Mouse (Mus musculus): ENCODE measurements around the gene Gm6034. TPM values are rescaled to one million over a fixed set of nuclear protein-coding genes. Genes with fewer than 3 reads are reported as not detected.

The Gm6034 gene
- polyA plus RNA-seq, 1 experiment from 2014 or later, result not detected

- Histone ChIP-seq H3K27ac (ENCODE audit: low read length) (no peak within 1 kb of the TSS), H3K9ac (ENCODE audit: low read depth, low read length) (no peak within 1 kb of the TSS), H3K4me2 (ENCODE audit: low read length) (no peak within 1 kb of the TSS), H3K4me1 (ENCODE audit: control insufficient read depth, insufficient read depth, low read length) (no peaks in the 10 kb centered on the region), H3K36me3 (ENCODE audit: control insufficient read depth, insufficient read depth, low read length) (peaks cover 2% of the 10 kb centered on the region; the same call in 1 of the 2 replicates), H3K9me3 (replicated peaks; ENCODE audit: control insufficient read depth, low read length, poor library complexity, severe bottlenecking) (no peaks in the 10 kb centered on the region), H3K4me3 (ENCODE audit: low read depth, low read length) (no peak within 1 kb of the TSS), H3K27me3 (ENCODE audit: control insufficient read depth, insufficient read depth, low read depth, low read length) (no peaks in the 10 kb centered on the region)
- WGBS, result 43% methylated on average over 15 of the region's 15 CpGs
- no peak for ATAC-seq
These were observed 22.3 kb upstream of the Gm6034 start, which contains the start of gene H2-T24 for GRCm38 (mm10) chr17:36020191-36021073. H2-T24 (minus strand) TSS chr17:36020560.

GRCm38 (mm10) chr17:36021309-36021708, 21.5 kb upstream of the Gm6034 start:
- H3K4me1 ChIP-seq (ENCODE audit: control insufficient read depth, insufficient read depth, low read length), result no peaks in the 10 kb centered on the region
- H3K9ac ChIP-seq (ENCODE audit: low read depth, low read length), result no peak overlapping the region
- H3K9me3 ChIP-seq (replicated peaks; ENCODE audit: control insufficient read depth, low read length, poor library complexity, severe bottlenecking), result no peaks in the 10 kb centered on the region
- H3K4me3 ChIP-seq (ENCODE audit: low read depth, low read length), result no peak overlapping the region
- H3K36me3 ChIP-seq (ENCODE audit: control insufficient read depth, insufficient read depth, low read length), result peaks cover 2% of the 10 kb centered on the region; the same call in 1 of the 2 replicates
- no peak overlapping the region for H3K4me2 ChIP-seq (ENCODE audit: low read length)
- no peak overlapping the region for H3K27ac ChIP-seq (ENCODE audit: low read length)
- no peak for ATAC-seq
- H3K27me3 ChIP-seq (ENCODE audit: control insufficient read depth, insufficient read depth, low read depth, low read length), result no peaks in the 10 kb centered on the region
- 100% methylated on average over 1 of the region's 1 CpGs for WGBS

- H3K36me3 ChIP-seq (ENCODE audit: control insufficient read depth, insufficient read depth, low read length), result no peaks in the 10 kb centered on the region
- no peak overlapping the region for H3K4me2 ChIP-seq (ENCODE audit: low read length)
- H3K27ac ChIP-seq (ENCODE audit: low read length), result no peak overlapping the region
- no peak overlapping the region for H3K9ac ChIP-seq (ENCODE audit: low read depth, low read length)
- no peaks in the 10 kb centered on the region for H3K27me3 ChIP-seq (ENCODE audit: control insufficient read depth, insufficient read depth, low read depth, low read length)
- no peak overlapping the region for H3K4me3 ChIP-seq (ENCODE audit: low read depth, low read length)
- 96% methylated on average over 9 of the region's 9 CpGs for WGBS
- no peak for ATAC-seq
- H3K4me1 ChIP-seq (ENCODE audit: control insufficient read depth, insufficient read depth, low read length), result no peaks in the 10 kb centered on the region
- no peaks in the 10 kb centered on the region for H3K9me3 ChIP-seq (replicated peaks; ENCODE audit: control insufficient read depth, low read length, poor library complexity, severe bottlenecking)
These were observed 20.7 kb upstream of the Gm6034 start for GRCm38 (mm10) chr17:36022098-36022497.

GRCm38 (mm10) chr17:36022922-36023321, 19.8 kb upstream of the Gm6034 start:
- no peaks in the 10 kb centered on the region for H3K9me3 ChIP-seq (replicated peaks; ENCODE audit: control insufficient read depth, low read length, poor library complexity, severe bottlenecking)
- no peaks in the 10 kb centered on the region for H3K4me1 ChIP-seq (ENCODE audit: control insufficient read depth, insufficient read depth, low read length)
- no peak overlapping the region for H3K4me2 ChIP-seq (ENCODE audit: low read length)
- no peaks in the 10 kb centered on the region for H3K27me3 ChIP-seq (ENCODE audit: control insufficient read depth, insufficient read depth, low read depth, low read length)
- no peak overlapping the region for H3K4me3 ChIP-seq (ENCODE audit: low read depth, low read length)
- no peak overlapping the region for H3K9ac ChIP-seq (ENCODE audit: low read depth, low read length)
- H3K36me3 ChIP-seq (ENCODE audit: control insufficient read depth, insufficient read depth, low read length), result no peaks in the 10 kb centered on the region
- 95% methylated on average over 6 of the region's 6 CpGs for WGBS
- no peak for ATAC-seq
- no peak overlapping the region for H3K27ac ChIP-seq (ENCODE audit: low read length)

GRCm38 (mm10) chr17:36023710-36024654, 18.8 kb upstream of the Gm6034 start:
- ATAC-seq, result no peak
- no peak overlapping the region for H3K4me2 ChIP-seq (ENCODE audit: low read length)
- no peaks in the 10 kb centered on the region for H3K36me3 ChIP-seq (ENCODE audit: control insufficient read depth, insufficient read depth, low read length)
- 70% methylated on average over 9 of the region's 9 CpGs for WGBS
- H3K27ac ChIP-seq (ENCODE audit: low read length), result no peak overlapping the region
- no peak overlapping the region for H3K4me3 ChIP-seq (ENCODE audit: low read depth, low read length)
- no peaks in the 10 kb centered on the region for H3K9me3 ChIP-seq (replicated peaks; ENCODE audit: control insufficient read depth, low read length, poor library complexity, severe bottlenecking)
- no peaks in the 10 kb centered on the region for H3K27me3 ChIP-seq (ENCODE audit: control insufficient read depth, insufficient read depth, low read depth, low read length)
- no peaks in the 10 kb centered on the region for H3K4me1 ChIP-seq (ENCODE audit: control insufficient read depth, insufficient read depth, low read length)
- no peak overlapping the region for H3K9ac ChIP-seq (ENCODE audit: low read depth, low read length)

GRCm38 (mm10) chr17:36025197-36025596, 17.6 kb upstream of the Gm6034 start:
- Histone ChIP-seq H3K4me2 (ENCODE audit: low read length) (no peak overlapping the region), H3K4me1 (ENCODE audit: control insufficient read depth, insufficient read depth, low read length) (no peaks in the 10 kb centered on the region), H3K27ac (ENCODE audit: low read length) (no peak overlapping the region), H3K9ac (ENCODE audit: low read depth, low read length) (no peak overlapping the region), H3K36me3 (ENCODE audit: control insufficient read depth, insufficient read depth, low read length) (no peaks in the 10 kb centered on the region), H3K27me3 (ENCODE audit: control insufficient read depth, insufficient read depth, low read depth, low read length) (no peaks in the 10 kb centered on the region), H3K4me3 (ENCODE audit: low read depth, low read length) (no peak overlapping the region), H3K9me3 (replicated peaks; ENCODE audit: control insufficient read depth, low read length, poor library complexity, severe bottlenecking) (no peaks in the 10 kb centered on the region)
- no peak for ATAC-seq
- WGBS, result 60% methylated on average over 5 of the region's 5 CpGs

GRCm38 (mm10) chr17:36025901-36026300, 16.9 kb upstream of the Gm6034 start:
- H3K4me1 ChIP-seq (ENCODE audit: control insufficient read depth, insufficient read depth, low read length), result no peaks in the 10 kb centered on the region
- 82% methylated on average over 4 of the region's 4 CpGs for WGBS
- no peaks in the 10 kb centered on the region for H3K36me3 ChIP-seq (ENCODE audit: control insufficient read depth, insufficient read depth, low read length)
- H3K9ac ChIP-seq (ENCODE audit: low read depth, low read length), result no peak overlapping the region
- ATAC-seq, result no peak
- no peak overlapping the region for H3K27ac ChIP-seq (ENCODE audit: low read length)
- H3K9me3 ChIP-seq (replicated peaks; ENCODE audit: control insufficient read depth, low read length, poor library complexity, severe bottlenecking), result no peaks in the 10 kb centered on the region
- H3K4me2 ChIP-seq (ENCODE audit: low read length), result no peak overlapping the region
- no peaks in the 10 kb centered on the region for H3K27me3 ChIP-seq (ENCODE audit: control insufficient read depth, insufficient read depth, low read depth, low read length)
- H3K4me3 ChIP-seq (ENCODE audit: low read depth, low read length), result no peak overlapping the region

GRCm38 (mm10) chr17:36027663-36028062, 15.1 kb upstream of the Gm6034 start:
- Histone ChIP-seq H3K27me3 (ENCODE audit: control insufficient read depth, insufficient read depth, low read depth, low read length) (no peaks in the 10 kb centered on the region), H3K27ac (ENCODE audit: low read length) (no peak overlapping the region), H3K36me3 (ENCODE audit: control insufficient read depth, insufficient read depth, low read length) (no peaks in the 10 kb centered on the region), H3K4me3 (ENCODE audit: low read depth, low read length) (no peak overlapping the region), H3K9me3 (replicated peaks; ENCODE audit: control insufficient read depth, low read length, poor library complexity, severe bottlenecking) (no peaks in the 10 kb centered on the region), H3K4me2 (ENCODE audit: low read length) (no peak overlapping the region), H3K4me1 (ENCODE audit: control insufficient read depth, insufficient read depth, low read length) (peaks cover 2% of the 10 kb centered on the region; the same call in 1 of the 2 replicates), H3K9ac (ENCODE audit: low read depth, low read length) (no peak overlapping the region)
- WGBS, result 92% methylated on average over 4 of the region's 4 CpGs
- no peak for ATAC-seq
